Mouse (Mus musculus): ENCODE data around the gene Nhlrc1.

DNA sequence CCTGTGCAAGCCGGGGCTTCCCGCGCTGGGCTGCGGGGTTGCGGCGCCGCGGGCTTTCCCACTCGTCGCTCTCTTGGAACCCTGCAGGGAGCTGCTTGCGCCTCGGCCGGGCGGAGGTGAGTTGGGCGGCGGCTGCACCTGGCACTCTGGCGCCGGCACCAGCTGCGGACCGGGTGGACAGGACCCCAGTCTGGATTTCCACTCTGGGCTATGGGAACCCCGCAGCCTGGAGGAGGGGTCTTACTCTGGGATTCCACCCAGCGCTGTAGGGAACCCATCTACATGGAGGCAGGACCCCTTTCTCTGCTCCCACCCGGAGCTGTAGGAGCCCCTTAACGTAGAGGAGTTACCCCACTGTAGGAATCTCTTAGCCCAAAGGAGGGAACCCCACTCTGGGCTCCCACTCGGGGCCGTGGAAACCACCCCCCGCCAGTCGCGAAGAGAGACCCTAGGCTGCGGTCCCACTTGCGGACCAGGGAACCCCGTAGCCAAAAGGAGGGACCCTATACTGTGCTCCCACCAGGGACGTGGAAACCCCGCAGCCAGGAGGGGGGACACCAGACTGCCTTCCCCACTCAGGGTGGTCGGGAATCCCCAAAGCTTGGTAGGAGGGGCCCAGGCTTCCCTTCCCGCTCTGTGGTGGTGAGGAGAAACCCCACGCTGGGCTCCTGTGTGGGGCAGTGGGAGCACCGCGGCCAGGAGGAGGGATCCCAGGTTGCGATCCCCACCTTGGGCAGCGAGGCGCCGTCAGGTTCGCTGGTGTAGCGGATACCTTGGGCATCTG lies 29.4 kb upstream of the Nhlrc1 start:
- no peak for TF ChIP-seq CTCF (IDR thresholded peaks at IDR 0.05; ENCODE audit: low read depth, low read length)
- TF ChIP-seq POLR2A (IDR thresholded peaks at IDR 0.05; ENCODE audit: insufficient read depth, low read length) = no peak
